In genomic region chr5:106199061-106199460, GRCm38 (mm10) we compare ENCODE assay signal across 15 mouse cellular contexts.
"Had no signal": no experiment of that assay in that cellular context is flagged by ENCODE, and none has a peak within 500 bp of the region (broad histone marks: within the 10 kb centered on the region; RNA-seq: fewer than 3 reads in every experiment).

No protein-coding gene starts in this region.

- H3K36me3 ChIP-seq: limb, embryonic 10.5 days; limb, embryonic 13.5 days; liver, embryonic 12.5 days; liver, embryonic 15.5 days; lung, embryonic 15.5 days; midbrain, embryonic 12.5 days had no signal

- H3K27me3 ChIP-seq: liver, embryonic 12.5 days; liver, embryonic 15.5 days; midbrain, embryonic 12.5 days had no signal

- DNase-seq: kidney, adult 9 months; kidney, postnatal 14 days; kidney, postnatal 4 days; liver; lung, adult 18-20 months; lung, postnatal 10 days; lung, postnatal 36 days; thymus, adult 18-20 months; thymus, postnatal 36 days had no signal

- H3K27ac ChIP-seq: limb, embryonic 10.5 days; limb, embryonic 13.5 days; liver, embryonic 12.5 days; liver, embryonic 15.5 days; lung, embryonic 15.5 days; midbrain, embryonic 12.5 days had no signal

- H3K4me3 ChIP-seq: limb, embryonic 10.5 days; limb, embryonic 13.5 days; liver, embryonic 12.5 days; liver, embryonic 15.5 days; lung, embryonic 15.5 days; midbrain, embryonic 12.5 days had no signal

- ATAC-seq: liver, embryonic 12.5 days had no signal

- H3K4me1 ChIP-seq: liver, embryonic 12.5 days; liver, embryonic 15.5 days; lung, embryonic 15.5 days; midbrain, embryonic 12.5 days had no signal

- H3K4me2 ChIP-seq: limb, embryonic 13.5 days; liver, embryonic 12.5 days; liver, embryonic 15.5 days; lung, embryonic 15.5 days; midbrain, embryonic 12.5 days had no signal

- H3K9ac ChIP-seq: limb, embryonic 13.5 days; liver, embryonic 12.5 days; liver, embryonic 15.5 days; lung, embryonic 15.5 days; midbrain, embryonic 12.5 days had no signal

- H3K9me3 ChIP-seq: limb, embryonic 10.5 days; limb, embryonic 13.5 days; liver, embryonic 12.5 days; liver, embryonic 15.5 days; lung, embryonic 15.5 days; midbrain, embryonic 12.5 days had no signal
